Mouse (Mus musculus) hindbrain, embryonic 15.5 days (tissue): ENCODE data around the gene Mcf2l. TPM values are rescaled to one million over a fixed set of nuclear protein-coding genes. Genes with fewer than 3 reads are reported as not detected.

Experiments used
- ATAC-seq: fragments of 200-750 bp; cut with Nextera tagmentation; 2 replicates; pipeline ENCODE4 v1.8.0; 2017; ENCODE audit warnings: low read depth, moderate number of reproducible peaks, moderate TSS enrichment; ENCODE audit not compliant: low FRiP score
- H3K27ac ChIP-seq: fragments of 300-500 bp; sonication (generic); replicated peaks from 2 replicates; pipeline ENCODE4 v1.5.1; 2015; ENCODE audit warnings: mild to moderate bottlenecking, inconsistent platforms
- H3K27me3 ChIP-seq: fragments of 300-500 bp; sonication (generic); 2 replicates; pipeline ENCODE4 v1.6.1; 2015; ENCODE audit warnings: control low read depth, inconsistent platforms
- H3K36me3 ChIP-seq: fragments of 300-500 bp; sonication (generic); 2 replicates; pipeline ENCODE4 v1.6.1; 2015; ENCODE audit warnings: control low read depth, inconsistent platforms
- H3K4me1 ChIP-seq: fragments of 300-500 bp; sonication (generic); replicated peaks from 2 replicates; pipeline ENCODE4 v1.6.1; 2015; ENCODE audit warnings: control low read depth, inconsistent platforms
- H3K4me2 ChIP-seq: fragments of 300-500 bp; sonication (generic); 2 replicates; pipeline ENCODE4 v1.6.1; 2015; ENCODE audit warnings: moderate library complexity, mild to moderate bottlenecking, inconsistent platforms
- H3K4me3 ChIP-seq: fragments of 300-500 bp; sonication (generic); 2 replicates; pipeline ENCODE4 v1.5.1; 2015; ENCODE audit warnings: mild to moderate bottlenecking, inconsistent platforms
- H3K9ac ChIP-seq: fragments of 300-500 bp; sonication (generic); 2 replicates; pipeline ENCODE4 v1.6.1; 2015; ENCODE audit warnings: inconsistent platforms
- H3K9me3 ChIP-seq: fragments of 300-500 bp; sonication (generic); 2 replicates; pipeline ENCODE4 v1.6.1; 2016; ENCODE audit warnings: control low read depth, inconsistent platforms
- WGBS: fragments of 180-500 bp; shearing (Covaris S2); methylation state at CpG from one replicate; pipeline ENCODE4 v1.1.7; 2015; 5-methylcytosine and 5-hydroxymethylcytosine counted together
- polyA plus RNA-seq: library from polyadenylated mRNA; unstranded; fragments of >200 nt; fragmentation: Nextera tagmentation; extraction: Ambion mirVana; gene quantifications from 2 replicates; pipeline ENCODE4 v1.2.1, GENCODE M21; 2015

The Mcf2l gene
- polyA plus RNA-seq, 1 experiment from 2014 or later, result 155 TPM

GRCm38 (mm10) chr8:12844347-12844950 is 29.2 kb upstream of the Mcf2l start:
- Histone ChIP-seq H3K4me3 (no peak overlapping the region), H3K36me3 (peaks cover 71% of the 10 kb centered on the region), H3K4me1 (no peaks in the 10 kb centered on the region), H3K9ac (no peak overlapping the region), H3K4me2 (no peak overlapping the region), H3K9me3 (no peaks in the 10 kb centered on the region), H3K27ac (no peak overlapping the region), H3K27me3 (no peaks in the 10 kb centered on the region)
- 88% methylated on average over 16 of the region's 16 CpGs for WGBS
- ATAC-seq, result no peak

- WGBS, result 97% methylated on average over 6 of the region's 6 CpGs
These were observed 27.2 kb upstream of the Mcf2l start for GRCm38 (mm10) chr8:12846447-12846846.

GRCm38 (mm10) chr8:12851241-12851640 is 22.4 kb upstream of the Mcf2l start:
- Histone ChIP-seq H3K4me1 (no peaks in the 10 kb centered on the region), H3K27ac (no peak overlapping the region), H3K4me3 (no peak overlapping the region), H3K36me3 (peaks cover 41% of the 10 kb centered on the region), H3K4me2 (no peak overlapping the region), H3K9ac (no peak overlapping the region), H3K9me3 (no peaks in the 10 kb centered on the region), H3K27me3 (no peaks in the 10 kb centered on the region)
- 89% methylated on average over 10 of the region's 10 CpGs for WGBS
- ATAC-seq, result no peak

More at GRCm38 (mm10) chr8:12846447-12846846, 27.2 kb upstream of the Mcf2l start:
- Histone ChIP-seq H3K4me2 (no peak overlapping the region), H3K27me3 (no peaks in the 10 kb centered on the region), H3K36me3 (peaks cover 77% of the 10 kb centered on the region), H3K9me3 (no peaks in the 10 kb centered on the region), H3K4me1 (no peaks in the 10 kb centered on the region), H3K27ac (no peak overlapping the region), H3K4me3 (no peak overlapping the region), H3K9ac (no peak overlapping the region)
- ATAC-seq, result no peak

GRCm38 (mm10) chr8:12856038-12856437 is 17.6 kb upstream of the Mcf2l start:
- H3K4me2 ChIP-seq, result no peak overlapping the region
- no peaks in the 10 kb centered on the region for H3K27me3 ChIP-seq
- 77% methylated on average over 15 of the region's 15 CpGs for WGBS
- H3K9ac ChIP-seq, result no peak overlapping the region
- ATAC-seq, result no peak
- no peak overlapping the region for H3K27ac ChIP-seq
- H3K4me3 ChIP-seq, result no peak overlapping the region
- H3K9me3 ChIP-seq, result no peaks in the 10 kb centered on the region
- peaks cover 17% of the 10 kb centered on the region for H3K36me3 ChIP-seq
- H3K4me1 ChIP-seq, result no peaks in the 10 kb centered on the region

- H3K27ac ChIP-seq, result no peak overlapping the region
- no peak overlapping the region for H3K4me2 ChIP-seq
- no peak for ATAC-seq
- no peaks in the 10 kb centered on the region for H3K4me1 ChIP-seq
- WGBS, result 82% methylated on average over 3 of the region's 3 CpGs
- no peaks in the 10 kb centered on the region for H3K27me3 ChIP-seq
- H3K9me3 ChIP-seq, result no peaks in the 10 kb centered on the region
- H3K4me3 ChIP-seq, result no peak overlapping the region
- H3K36me3 ChIP-seq, result peaks cover 39% of the 10 kb centered on the region; the same call in 1 of the 2 replicates
- H3K9ac ChIP-seq, result no peak overlapping the region
These were observed 10.5 kb upstream of the Mcf2l start for GRCm38 (mm10) chr8:12863061-12863460.

- Histone ChIP-seq H3K36me3 (peaks cover 35% of the 10 kb centered on the region; the same call in 1 of the 2 replicates), H3K4me2 (no peak overlapping the region), H3K9ac (no peak overlapping the region), H3K27me3 (no peaks in the 10 kb centered on the region), H3K9me3 (no peaks in the 10 kb centered on the region), H3K4me3 (no peak overlapping the region), H3K4me1 (no peaks in the 10 kb centered on the region), H3K27ac (no peak overlapping the region)
- WGBS, result 79% methylated on average over 14 of the region's 14 CpGs
- ATAC-seq, result no peak
These were observed 10.0 kb upstream of the Mcf2l start for GRCm38 (mm10) chr8:12863608-12864007.

- peaks cover 27% of the 10 kb centered on the region; the same call in 1 of the 2 replicates for H3K36me3 ChIP-seq
- no peak overlapping the region for H3K9ac ChIP-seq
- H3K4me2 ChIP-seq, result no peak overlapping the region
- ATAC-seq, result no peak
- no peaks in the 10 kb centered on the region for H3K27me3 ChIP-seq
- no peak overlapping the region for H3K4me3 ChIP-seq
- H3K9me3 ChIP-seq, result no peaks in the 10 kb centered on the region
- no peaks in the 10 kb centered on the region for H3K4me1 ChIP-seq
- 53% methylated on average over 6 of the region's 6 CpGs for WGBS
- no peak overlapping the region for H3K27ac ChIP-seq
These were observed 7.8 kb upstream of the Mcf2l start for GRCm38 (mm10) chr8:12865790-12866189.

GRCm38 (mm10) chr8:12869661-12870060 is 3.9 kb upstream of the Mcf2l start:
- no peak overlapping the region for H3K27ac ChIP-seq
- peaks cover 5% of the 10 kb centered on the region; the same call in 1 of the 2 replicates for H3K36me3 ChIP-seq
- no peak overlapping the region for H3K9ac ChIP-seq
- WGBS, result 75% methylated on average over 3 of the region's 3 CpGs
- H3K4me3 ChIP-seq, result no peak overlapping the region
- H3K4me2 ChIP-seq, result no peak overlapping the region
- H3K9me3 ChIP-seq, result no peaks in the 10 kb centered on the region
- 0 out of 2 replicates have a peak, but pooled peaks have one; percentile 5 for ATAC-seq
- H3K4me1 ChIP-seq, result peaks cover 25% of the 10 kb centered on the region
- H3K27me3 ChIP-seq, result no peaks in the 10 kb centered on the region

GRCm38 (mm10) chr8:12870656-12871055 is 3.0 kb upstream of the Mcf2l start:
- Histone ChIP-seq H3K4me1 (peaks cover 28% of the 10 kb centered on the region), H3K9me3 (no peaks in the 10 kb centered on the region), H3K4me3 (no peak overlapping the region), H3K27me3 (no peaks in the 10 kb centered on the region), H3K36me3 (peaks cover 5% of the 10 kb centered on the region; the same call in 1 of the 2 replicates), H3K9ac (no peak overlapping the region), H3K27ac (no peak overlapping the region), H3K4me2 (no peak overlapping the region)
- no peak for ATAC-seq
- WGBS, result 84% methylated on average over 5 of the region's 5 CpGs

- H3K4me3 ChIP-seq, result no peak overlapping the region
- no peak overlapping the region for H3K4me2 ChIP-seq
- H3K9ac ChIP-seq, result no peak overlapping the region
- peaks cover 28% of the 10 kb centered on the region for H3K4me1 ChIP-seq
- H3K27ac ChIP-seq, result peak overlapping the region; percentile 55
- H3K9me3 ChIP-seq, result no peaks in the 10 kb centered on the region
- 0 out of 2 replicates have a peak, but pooled peaks cover 5% of the 10 kb centered on the region for H3K36me3 ChIP-seq
- WGBS, result 4% methylated on average over 5 of the region's 5 CpGs
- no peaks in the 10 kb centered on the region for H3K27me3 ChIP-seq
- 0 out of 2 replicates have a peak, but pooled peaks have one; percentile 20 for ATAC-seq
These were observed 2.1 kb upstream of the Mcf2l start for GRCm38 (mm10) chr8:12871461-12871860.

- H3K4me1 ChIP-seq, result peaks cover 28% of the 10 kb centered on the region
- ATAC-seq, result no peak
- no peaks in the 10 kb centered on the region for H3K27me3 ChIP-seq
- no peaks in the 10 kb centered on the region for H3K9me3 ChIP-seq
- H3K27ac ChIP-seq, result no peak overlapping the region
- H3K36me3 ChIP-seq, result no peaks in the 10 kb centered on the region
- H3K4me2 ChIP-seq, result peak overlapping the region; percentile 78
- H3K9ac ChIP-seq, result peak overlapping the region; percentile 61; the same call in 1 of the 2 replicates
- H3K4me3 ChIP-seq, result peak overlapping the region; percentile 62
- WGBS, result 3% methylated on average over 9 of the region's 9 CpGs
These were observed 636 bp upstream of the Mcf2l start for GRCm38 (mm10) chr8:12872983-12873356.

- Histone ChIP-seq H3K9me3 (no peaks in the 10 kb centered on the region), H3K27ac (peak overlapping the region; percentile 61), H3K27me3 (no peaks in the 10 kb centered on the region), H3K4me1 (peaks cover 28% of the 10 kb centered on the region), H3K36me3 (no peaks in the 10 kb centered on the region), H3K4me3 (peak overlapping the region; percentile 62), H3K4me2 (peak overlapping the region; percentile 78), H3K9ac (peak overlapping the region; percentile 61)
- 16% methylated on average over 8 of the region's 8 CpGs for WGBS
- peak; percentile 46 for ATAC-seq
These were observed 687 bp downstream of the Mcf2l start for GRCm38 (mm10) chr8:12874194-12874791.
